Mouse (Mus musculus): Measurements from ENCODE around the gene Pdf. TPM values are rescaled to one million over a fixed set of nuclear protein-coding genes. Genes with fewer than 3 reads are reported as not detected.

The Pdf gene
- 10 to 100 TPM; 22.5 to 23.2 TPM for total RNA-seq (2021)

- peak; percentile 82 for DNase-seq
- intact Hi-C loops (cut with DNase I), result no loop called here
Observed at GRCm38 (mm10) chr8:107048061-107048941, at the start of gene Pdf. TSS of gene Pdf (minus strand) at chr8:107048614.

- peak; percentile 98 for DNase-seq
- intact Hi-C loops (cut with DNase I), result no loop called here
Observed at GRCm38 (mm10) chr8:107096366-107097036, 48.1 kb upstream of the Pdf start, which contains the start of gene Terf2. TSS of gene Terf2 (minus strand) at chr8:107096547.

GRCm38 (mm10) chr8:107095717-107096365 is 47.4 kb upstream of the Pdf start:
- intact Hi-C loops (cut with DNase I), result no loop called here
- no peak for DNase-seq

- intact Hi-C loops (cut with DNase I), result no loop called here
Observed at GRCm38 (mm10) chr8:107090531-107090930, 42.1 kb upstream of the Pdf start.

GRCm38 (mm10) chr8:107088526-107089063 is 40.2 kb upstream of the Pdf start:
- intact Hi-C loops (cut with DNase I), result no loop called here
- no peak for DNase-seq

More at GRCm38 (mm10) chr8:107090531-107090930, 42.1 kb upstream of the Pdf start:
- no peak for DNase-seq

- intact Hi-C loops (cut with DNase I), result no loop called here
- no peak for DNase-seq
Observed at GRCm38 (mm10) chr8:107086018-107086417, 37.6 kb upstream of the Pdf start.

- no peak for DNase-seq
- intact Hi-C loops (cut with DNase I), result no loop called here
Observed at GRCm38 (mm10) chr8:107085358-107085757, 36.9 kb upstream of the Pdf start.

- intact Hi-C loops (cut with DNase I), result no loop called here
- no peak for DNase-seq
Observed at GRCm38 (mm10) chr8:107076239-107076888, 27.9 kb upstream of the Pdf start.

GRCm38 (mm10) chr8:107074128-107074527 is 25.7 kb upstream of the Pdf start:
- no peak for DNase-seq
- intact Hi-C loops (cut with DNase I), result no loop called here

- intact Hi-C loops (cut with DNase I), result no loop called here
Observed at GRCm38 (mm10) chr8:107073706-107074105, 25.3 kb upstream of the Pdf start.

GRCm38 (mm10) chr8:107065511-107066496 is 17.4 kb upstream of the Pdf start, which contains the start of gene Tmed6:
TSS of gene Tmed6 (minus strand) at chr8:107065644.
- no peak for DNase-seq
- intact Hi-C loops (cut with DNase I), result no loop called here

More at GRCm38 (mm10) chr8:107073706-107074105, 25.3 kb upstream of the Pdf start:
- DNase-seq, result no peak

- no peak for DNase-seq
- intact Hi-C loops (cut with DNase I), result no loop called here
Observed at GRCm38 (mm10) chr8:107062613-107063012, 14.2 kb upstream of the Pdf start.

- intact Hi-C loops (cut with DNase I), result no loop called here
- peak; percentile 27 for DNase-seq
Observed at GRCm38 (mm10) chr8:107056973-107057369, 8.6 kb upstream of the Pdf start.

- DNase-seq, result peak; percentile 96
- intact Hi-C loops (cut with DNase I), result no loop called here
Observed at GRCm38 (mm10) chr8:107056076-107056972, 7.9 kb upstream of the Pdf start, which contains the start of the genes Cog8 and Nip7. TSS of gene Cog8 (minus strand) at chr8:107056689. TSS of gene Nip7 (plus strand) at chr8:107056877.

- intact Hi-C loops (cut with DNase I), result no loop called here
- no peak for DNase-seq
Observed at GRCm38 (mm10) chr8:107052046-107052445, 3.6 kb upstream of the Pdf start.

- intact Hi-C loops (cut with DNase I), result no loop called here
- no peak for DNase-seq
Observed at GRCm38 (mm10) chr8:107049480-107049879, 1.1 kb upstream of the Pdf start.

- intact Hi-C loops (cut with DNase I), result no loop called here
- no peak for DNase-seq
Observed at GRCm38 (mm10) chr8:107046976-107047375, 1.4 kb downstream of the Pdf start.

- intact Hi-C loops (cut with DNase I), result no loop called here
- DNase-seq, result no peak
Observed at GRCm38 (mm10) chr8:107045478-107045877, 2.9 kb downstream of the Pdf start.
